Mouse (Mus musculus) hindbrain, embryonic 15.5 days (tissue): ENCODE measurements around the gene Itgb3bp. TPM values are rescaled to one million over a fixed set of nuclear protein-coding genes. Genes with fewer than 3 reads are reported as not detected.
A peak's percentile ranks its signal among the peaks of the same experiment; 100 is the strongest.

Source experiments
- ATAC-seq: fragments of 200-750 bp; cut with Nextera tagmentation; 2 replicates; pipeline ENCODE4 v1.8.0; 2017; ENCODE audit warnings: low read depth, moderate number of reproducible peaks, moderate TSS enrichment; ENCODE audit not compliant: low FRiP score
- H3K27ac ChIP-seq: fragments of 300-500 bp; sonication (generic); replicated peaks from 2 replicates; pipeline ENCODE4 v1.5.1; 2015; ENCODE audit warnings: mild to moderate bottlenecking, inconsistent platforms
- H3K27me3 ChIP-seq: fragments of 300-500 bp; sonication (generic); 2 replicates; pipeline ENCODE4 v1.6.1; 2015; ENCODE audit warnings: control low read depth, inconsistent platforms
- H3K36me3 ChIP-seq: fragments of 300-500 bp; sonication (generic); 2 replicates; pipeline ENCODE4 v1.6.1; 2015; ENCODE audit warnings: control low read depth, inconsistent platforms
- H3K4me1 ChIP-seq: fragments of 300-500 bp; sonication (generic); replicated peaks from 2 replicates; pipeline ENCODE4 v1.6.1; 2015; ENCODE audit warnings: control low read depth, inconsistent platforms
- H3K4me2 ChIP-seq: fragments of 300-500 bp; sonication (generic); 2 replicates; pipeline ENCODE4 v1.6.1; 2015; ENCODE audit warnings: moderate library complexity, mild to moderate bottlenecking, inconsistent platforms
- H3K4me3 ChIP-seq: fragments of 300-500 bp; sonication (generic); 2 replicates; pipeline ENCODE4 v1.5.1; 2015; ENCODE audit warnings: mild to moderate bottlenecking, inconsistent platforms
- H3K9ac ChIP-seq: fragments of 300-500 bp; sonication (generic); 2 replicates; pipeline ENCODE4 v1.6.1; 2015; ENCODE audit warnings: inconsistent platforms
- H3K9me3 ChIP-seq: fragments of 300-500 bp; sonication (generic); 2 replicates; pipeline ENCODE4 v1.6.1; 2016; ENCODE audit warnings: control low read depth, inconsistent platforms
- WGBS: fragments of 180-500 bp; shearing (Covaris S2); methylation state at CpG from one replicate; pipeline ENCODE4 v1.1.7; 2015; 5-methylcytosine and 5-hydroxymethylcytosine counted together
- polyA plus RNA-seq: library from polyadenylated mRNA; unstranded; fragments of >200 nt; fragmentation: Nextera tagmentation; extraction: Ambion mirVana; gene quantifications from 2 replicates; pipeline ENCODE4 v1.2.1, GENCODE M21; 2015

The Itgb3bp gene
- polyA plus RNA-seq, 1 experiment from 2014 or later = 14.5 TPM

- no peak overlapping the region for H3K4me2 ChIP-seq
- H3K4me1 ChIP-seq = no peaks in the 10 kb centered on the region
- ATAC-seq = no peak
- no peak overlapping the region for H3K9ac ChIP-seq
- H3K36me3 ChIP-seq = peaks cover 4% of the 10 kb centered on the region; the same call in 1 of the 2 replicates
- H3K27me3 ChIP-seq = no peaks in the 10 kb centered on the region
- 93% methylated on average over 6 of the region's 6 CpGs for WGBS
- H3K4me3 ChIP-seq = no peak overlapping the region
- no peak overlapping the region for H3K27ac ChIP-seq
- no peaks in the 10 kb centered on the region for H3K9me3 ChIP-seq
Measured at GRCm38 (mm10) chr4:99792365-99792764, 137.2 kb downstream of the Itgb3bp start.

GRCm38 (mm10) chr4:99773041-99773440 lies 156.6 kb downstream of the Itgb3bp start:
- H3K9ac ChIP-seq = no peak overlapping the region
- H3K4me2 ChIP-seq = no peak overlapping the region
- H3K4me3 ChIP-seq = no peak overlapping the region
- H3K4me1 ChIP-seq = no peaks in the 10 kb centered on the region
- H3K27ac ChIP-seq = no peak overlapping the region
- H3K36me3 ChIP-seq = no peaks in the 10 kb centered on the region
- H3K27me3 ChIP-seq = no peaks in the 10 kb centered on the region
- 50% methylated on average over 1 of the region's 1 CpGs for WGBS
- no peaks in the 10 kb centered on the region for H3K9me3 ChIP-seq
- no peak for ATAC-seq

- Histone ChIP-seq H3K4me2 (no peak overlapping the region), H3K4me3 (no peak overlapping the region), H3K4me1 (no peaks in the 10 kb centered on the region), H3K9ac (no peak overlapping the region), H3K36me3 (no peaks in the 10 kb centered on the region), H3K27me3 (no peaks in the 10 kb centered on the region), H3K9me3 (no peaks in the 10 kb centered on the region), H3K27ac (no peak overlapping the region)
- WGBS = 87% methylated on average over 5 of the region's 5 CpGs
- no peak for ATAC-seq
Measured at GRCm38 (mm10) chr4:99770555-99770954, 159.1 kb downstream of the Itgb3bp start.

GRCm38 (mm10) chr4:99766753-99767152 lies 162.9 kb downstream of the Itgb3bp start:
- Histone ChIP-seq H3K4me1 (no peaks in the 10 kb centered on the region), H3K27me3 (no peaks in the 10 kb centered on the region), H3K27ac (no peak overlapping the region), H3K4me2 (no peak overlapping the region), H3K9ac (no peak overlapping the region), H3K36me3 (no peaks in the 10 kb centered on the region), H3K9me3 (no peaks in the 10 kb centered on the region), H3K4me3 (no peak overlapping the region)
- 26% methylated on average over 1 of the region's 1 CpGs for WGBS
- peak; percentile 69; the same call in 1 of the 2 replicates for ATAC-seq

GRCm38 (mm10) chr4:99766303-99766702 lies 163.3 kb downstream of the Itgb3bp start:
- H3K27ac ChIP-seq = no peak overlapping the region
- H3K4me3 ChIP-seq = no peak overlapping the region
- no peaks in the 10 kb centered on the region for H3K36me3 ChIP-seq
- WGBS = 77% methylated on average over 5 of the region's 5 CpGs
- ATAC-seq = no peak
- H3K9me3 ChIP-seq = no peaks in the 10 kb centered on the region
- H3K4me1 ChIP-seq = no peaks in the 10 kb centered on the region
- H3K27me3 ChIP-seq = no peaks in the 10 kb centered on the region
- H3K9ac ChIP-seq = no peak overlapping the region
- no peak overlapping the region for H3K4me2 ChIP-seq

GRCm38 (mm10) chr4:99752426-99752825 lies 177.2 kb downstream of the Itgb3bp start:
- Histone ChIP-seq H3K9me3 (no peaks in the 10 kb centered on the region), H3K27me3 (no peaks in the 10 kb centered on the region), H3K4me1 (no peaks in the 10 kb centered on the region), H3K27ac (no peak overlapping the region), H3K36me3 (0 out of 2 replicates have a peak, but pooled peaks cover 1% of the 10 kb centered on the region), H3K9ac (no peak overlapping the region), H3K4me3 (no peak overlapping the region), H3K4me2 (no peak overlapping the region)
- 91% methylated on average over 5 of the region's 5 CpGs for WGBS
- ATAC-seq = no peak

GRCm38 (mm10) chr4:99739836-99740235 lies 189.8 kb downstream of the Itgb3bp start:
- no peaks in the 10 kb centered on the region for H3K9me3 ChIP-seq
- H3K4me2 ChIP-seq = no peak overlapping the region
- H3K4me1 ChIP-seq = no peaks in the 10 kb centered on the region
- H3K27ac ChIP-seq = no peak overlapping the region
- WGBS = 58% methylated on average over 7 of the region's 7 CpGs
- H3K27me3 ChIP-seq = no peaks in the 10 kb centered on the region
- H3K4me3 ChIP-seq = no peak overlapping the region
- no peak for ATAC-seq
- no peaks in the 10 kb centered on the region for H3K36me3 ChIP-seq
- no peak overlapping the region for H3K9ac ChIP-seq

GRCm38 (mm10) chr4:99725914-99726451 lies 203.6 kb downstream of the Itgb3bp start:
- WGBS = 96% methylated on average over 8 of the region's 8 CpGs
- no peaks in the 10 kb centered on the region for H3K4me1 ChIP-seq
- peaks cover 34% of the 10 kb centered on the region for H3K36me3 ChIP-seq
- no peak for ATAC-seq
- H3K4me3 ChIP-seq = no peak overlapping the region
- H3K9ac ChIP-seq = no peak overlapping the region
- no peak overlapping the region for H3K4me2 ChIP-seq
- H3K9me3 ChIP-seq = no peaks in the 10 kb centered on the region; the same call in 1 of the 2 replicates
- no peaks in the 10 kb centered on the region for H3K27me3 ChIP-seq
- no peak overlapping the region for H3K27ac ChIP-seq

- 93% methylated on average over 4 of the region's 4 CpGs for WGBS
Measured at GRCm38 (mm10) chr4:99724331-99724730, 205.3 kb downstream of the Itgb3bp start.

GRCm38 (mm10) chr4:99717905-99718304 lies 211.7 kb downstream of the Itgb3bp start:
- WGBS = 86% methylated on average over 4 of the region's 4 CpGs
- Histone ChIP-seq H3K4me1 (peaks cover 5% of the 10 kb centered on the region; the same call in 1 of the 2 replicates), H3K4me2 (no peak overlapping the region), H3K9me3 (no peaks in the 10 kb centered on the region), H3K4me3 (no peak overlapping the region), H3K27me3 (no peaks in the 10 kb centered on the region), H3K9ac (no peak overlapping the region), H3K36me3 (0 out of 2 replicates have a peak, but pooled peaks cover 3% of the 10 kb centered on the region), H3K27ac (no peak overlapping the region)
- no peak for ATAC-seq

More at GRCm38 (mm10) chr4:99724331-99724730, 205.3 kb downstream of the Itgb3bp start:
- Histone ChIP-seq H3K27me3 (no peaks in the 10 kb centered on the region), H3K9me3 (no peaks in the 10 kb centered on the region), H3K4me3 (no peak overlapping the region), H3K9ac (no peak overlapping the region), H3K4me1 (no peaks in the 10 kb centered on the region), H3K27ac (no peak overlapping the region), H3K36me3 (peaks cover 21% of the 10 kb centered on the region), H3K4me2 (no peak overlapping the region)
- no peak for ATAC-seq

- Histone ChIP-seq H3K27me3 (no peaks in the 10 kb centered on the region), H3K36me3 (0 out of 2 replicates have a peak, but pooled peaks cover 3% of the 10 kb centered on the region), H3K4me1 (peaks cover 5% of the 10 kb centered on the region; the same call in 1 of the 2 replicates), H3K9me3 (no peaks in the 10 kb centered on the region), H3K4me2 (peak overlapping the region; percentile 93), H3K4me3 (peak overlapping the region; percentile 71), H3K27ac (peak overlapping the region; percentile 63; the same call in 1 of the 2 replicates), H3K9ac (peak overlapping the region; percentile 84)
- 27% methylated on average over 25 of the region's 25 CpGs for WGBS
- ATAC-seq = peak; percentile 74
Measured at GRCm38 (mm10) chr4:99715783-99716416, 213.7 kb downstream of the Itgb3bp start.
